Mouse (Mus musculus) heart, postnatal 0 days (tissue): ENCODE measurements around the gene Styx.

Source experiments
- CTCF ChIP-seq: IDR thresholded peaks from 2 replicates; pipeline ENCODE4 v1.5.1; 2016; ENCODE audit warnings: antibody characterized with exemption, control low read depth, low read depth
- EP300 ChIP-seq: IDR thresholded peaks from 2 replicates; pipeline ENCODE4 v1.6.1; 2016; ENCODE audit warnings: antibody characterized with exemption, low read depth

DNA sequence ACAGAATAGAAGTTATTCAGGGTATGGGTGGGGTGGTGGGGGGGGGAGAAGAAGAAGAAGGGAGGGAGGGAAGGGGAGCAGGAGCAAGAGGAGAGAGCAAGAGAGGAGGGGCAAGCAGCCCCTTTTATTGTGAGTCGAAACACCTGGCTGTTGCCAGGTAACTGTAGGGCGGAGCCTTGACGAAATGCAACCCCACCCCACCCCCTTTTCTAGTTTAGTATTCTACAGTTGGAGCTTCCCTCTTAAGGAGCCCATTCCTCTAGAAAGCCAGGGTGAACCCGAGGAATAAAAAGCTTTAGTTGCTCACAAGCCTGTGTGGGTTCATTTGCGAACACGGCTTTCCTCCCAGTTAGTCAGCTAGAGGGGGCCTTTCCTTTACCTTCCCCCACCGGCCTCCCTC is 94.0 kb downstream of the Styx start:
- TF ChIP-seq EP300 (no peak), CTCF (no peak)
